Mouse (Mus musculus): ENCODE measurements around the gene Gm21970. TPM values are rescaled to one million over a fixed set of nuclear protein-coding genes. Genes with fewer than 3 reads are reported as not detected.

The Gm21970 gene
- total and polyA plus RNA-seq, 3 experiments = 8.9 TPM; not detected in 2

- Histone ChIP-seq H3K27me3 (ENCODE audit: insufficient read depth, low read length) (no peaks in the 10 kb centered on the region), H3K9me3 (replicated peaks) (peaks cover 6% of the 10 kb centered on the region; the same call in 1 of the 2 replicates), H3K4me3 (ENCODE audit: low read depth, low read length) (peak overlapping the region; percentile 22; the same call in 1 of the 2 replicates), H3K36me3 (replicated peaks) (no peaks in the 10 kb centered on the region), H3K4me1 (ENCODE audit: insufficient read depth, low read depth, low read length) (peaks cover 92% of the 10 kb centered on the region)
- ATAC-seq (ENCODE audit: extremely low read depth, insufficient number of reproducible peaks, low FRiP score, poor library complexity, severe bottlenecking) (no peak), DNase-seq (ENCODE audit: low spot score) (peak; percentile 46)
- TF ChIP-seq POLR2AphosphoS5 (IDR thresholded peaks at IDR 0.05; ENCODE audit: insufficient replicate concordance, low read depth, low read length) = no peak
- TF ChIP-seq GATA1 (IDR thresholded peaks at IDR 0.05; ENCODE audit: borderline replicate concordance, low read length) = no peak
- TF ChIP-seq CTCF (IDR thresholded peaks at IDR 0.05; ENCODE audit: low read depth, low read length) = no peak
- no peak for TF ChIP-seq TAL1 (conservative IDR thresholded peaks at IDR 0.05; ENCODE audit: low read depth, low read length)
- no peak for TF ChIP-seq GATA2 (IDR thresholded peaks at IDR 0.05; ENCODE audit: borderline replicate concordance, low read depth, low read length)
Observed at GRCm38 (mm10) chr16:91446778-91447511, 55.4 kb downstream of the Gm21970 start.

DNA sequence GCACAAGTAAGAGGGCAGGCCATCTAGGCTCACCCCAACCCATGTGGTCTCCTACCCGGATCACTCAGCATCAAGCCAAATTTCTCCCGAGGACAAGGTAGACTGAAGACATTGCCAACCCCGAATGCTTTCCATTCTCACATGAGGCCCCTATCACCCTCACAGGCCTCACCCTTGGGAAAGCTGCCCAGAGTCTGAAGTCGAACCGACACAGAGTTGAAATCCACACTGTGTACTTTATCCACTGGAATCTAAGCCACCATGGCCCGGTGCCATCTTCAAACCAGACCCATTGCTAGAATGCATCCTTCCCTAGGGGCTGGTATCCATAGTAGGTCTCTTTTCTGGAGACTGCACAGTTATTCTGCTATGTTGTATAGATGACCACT, 56.0 kb downstream of the Gm21970 start:
- ATAC-seq (ENCODE audit: extremely low read depth, insufficient number of reproducible peaks, low FRiP score, poor library complexity, severe bottlenecking) (no peak), DNase-seq (ENCODE audit: low spot score) (no peak)
- H3K36me3 ChIP-seq (replicated peaks) = no peaks in the 10 kb centered on the region
- H3K4me1 ChIP-seq (ENCODE audit: insufficient read depth, low read depth, low read length) = peaks cover 93% of the 10 kb centered on the region
- no peaks in the 10 kb centered on the region for H3K27me3 ChIP-seq (ENCODE audit: insufficient read depth, low read length)
- TF ChIP-seq GATA1 (IDR thresholded peaks at IDR 0.05; ENCODE audit: borderline replicate concordance, low read length) (no peak), GATA2 (IDR thresholded peaks at IDR 0.05; ENCODE audit: borderline replicate concordance, low read depth, low read length) (no peak), CTCF (IDR thresholded peaks at IDR 0.05; ENCODE audit: low read depth, low read length) (no peak), TAL1 (conservative IDR thresholded peaks at IDR 0.05; ENCODE audit: low read depth, low read length) (no peak), POLR2AphosphoS5 (IDR thresholded peaks at IDR 0.05; ENCODE audit: insufficient replicate concordance, low read depth, low read length) (no peak)
- H3K9me3 ChIP-seq (replicated peaks) = peaks cover 6% of the 10 kb centered on the region; the same call in 1 of the 2 replicates
- H3K4me3 ChIP-seq (ENCODE audit: low read depth, low read length) = peak overlapping the region; percentile 22; the same call in 1 of the 2 replicates

- Histone ChIP-seq H3K36me3 (replicated peaks) (no peaks in the 10 kb centered on the region), H3K9me3 (replicated peaks) (peaks cover 6% of the 10 kb centered on the region; the same call in 1 of the 2 replicates), H3K27me3 (ENCODE audit: insufficient read depth, low read length) (no peaks in the 10 kb centered on the region), H3K4me3 (ENCODE audit: low read depth, low read length) (peak overlapping the region; percentile 28; the same call in 1 of the 2 replicates), H3K4me1 (ENCODE audit: insufficient read depth, low read depth, low read length) (peaks cover 92% of the 10 kb centered on the region)
- ATAC-seq (ENCODE audit: extremely low read depth, insufficient number of reproducible peaks, low FRiP score, poor library complexity, severe bottlenecking) (peak; percentile 59), DNase-seq (ENCODE audit: low spot score) (no peak)
- no peak for TF ChIP-seq GATA1 (IDR thresholded peaks at IDR 0.05; ENCODE audit: borderline replicate concordance, low read length)
- no peak for TF ChIP-seq TAL1 (conservative IDR thresholded peaks at IDR 0.05; ENCODE audit: low read depth, low read length)
- no peak for TF ChIP-seq CTCF (IDR thresholded peaks at IDR 0.05; ENCODE audit: low read depth, low read length)
- no peak for TF ChIP-seq GATA2 (IDR thresholded peaks at IDR 0.05; ENCODE audit: borderline replicate concordance, low read depth, low read length)
- no peak for TF ChIP-seq POLR2AphosphoS5 (IDR thresholded peaks at IDR 0.05; ENCODE audit: insufficient replicate concordance, low read depth, low read length)
Observed at GRCm38 (mm10) chr16:91448088-91448487, 56.6 kb downstream of the Gm21970 start.

GRCm38 (mm10) chr16:91448895-91449294, 57.4 kb downstream of the Gm21970 start:
- peaks cover 89% of the 10 kb centered on the region for H3K4me1 ChIP-seq (ENCODE audit: insufficient read depth, low read depth, low read length)
- H3K4me3 ChIP-seq (ENCODE audit: low read depth, low read length) = no peak overlapping the region
- ATAC-seq (ENCODE audit: extremely low read depth, insufficient number of reproducible peaks, low FRiP score, poor library complexity, severe bottlenecking) (no peak), DNase-seq (ENCODE audit: low spot score) (no peak)
- no peaks in the 10 kb centered on the region for H3K36me3 ChIP-seq (replicated peaks)
- TF ChIP-seq TAL1 (conservative IDR thresholded peaks at IDR 0.05; ENCODE audit: low read depth, low read length) (no peak), GATA1 (IDR thresholded peaks at IDR 0.05; ENCODE audit: borderline replicate concordance, low read length) (no peak), POLR2AphosphoS5 (IDR thresholded peaks at IDR 0.05; ENCODE audit: insufficient replicate concordance, low read depth, low read length) (no peak), GATA2 (IDR thresholded peaks at IDR 0.05; ENCODE audit: borderline replicate concordance, low read depth, low read length) (no peak), CTCF (IDR thresholded peaks at IDR 0.05; ENCODE audit: low read depth, low read length) (no peak)
- no peaks in the 10 kb centered on the region for H3K27me3 ChIP-seq (ENCODE audit: insufficient read depth, low read length)
- H3K9me3 ChIP-seq (replicated peaks) = peaks cover 5% of the 10 kb centered on the region; the same call in 1 of the 2 replicates

DNA sequence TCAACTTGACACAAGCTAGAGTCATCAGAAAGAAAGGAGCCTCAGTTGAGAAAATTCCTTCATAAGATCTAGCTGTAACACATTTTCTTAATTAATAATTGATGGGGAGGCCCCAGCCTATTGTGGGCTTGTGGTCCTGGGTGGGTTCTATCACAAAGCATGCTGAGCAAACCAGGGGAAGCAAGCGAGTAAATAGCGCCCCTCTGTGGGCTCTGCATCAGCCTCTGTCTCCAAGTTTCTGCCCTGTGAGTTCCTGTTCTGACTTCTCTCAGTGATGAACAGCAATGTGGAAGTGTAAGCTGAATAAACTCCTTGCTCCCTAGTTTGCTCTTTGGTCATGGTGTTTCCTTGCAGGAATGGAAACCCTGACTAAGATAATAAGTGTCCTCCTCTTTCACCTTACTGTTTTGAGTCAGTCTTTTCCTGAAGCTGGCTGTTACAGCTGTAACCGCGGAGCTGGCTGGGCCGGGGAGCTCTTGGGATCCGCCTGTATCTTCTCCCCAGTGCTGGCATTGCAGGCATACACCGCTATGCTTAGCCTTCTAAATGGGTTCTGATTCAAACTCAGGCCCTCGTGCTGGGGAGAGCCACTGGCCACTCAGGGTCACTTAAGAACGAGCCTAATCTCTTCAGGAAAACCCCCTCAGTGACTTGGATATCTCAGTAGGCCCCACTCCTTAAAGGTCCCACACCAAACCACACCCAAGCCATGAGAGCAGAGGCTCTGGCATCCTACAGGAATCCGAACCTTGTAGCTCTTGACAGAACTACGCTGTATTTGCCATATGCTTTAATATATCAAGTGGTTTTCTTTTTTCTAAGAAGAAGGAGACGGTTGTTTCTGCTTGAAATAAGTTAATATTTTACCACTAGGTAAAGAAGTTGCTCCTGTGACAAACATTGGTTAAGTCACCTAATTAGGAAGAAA, 58.9 kb downstream of the Gm21970 start:
- ATAC-seq (ENCODE audit: extremely low read depth, insufficient number of reproducible peaks, low FRiP score, poor library complexity, severe bottlenecking) = no peak
- peaks cover 78% of the 10 kb centered on the region for H3K4me1 ChIP-seq (ENCODE audit: insufficient read depth, low read depth, low read length)
- H3K36me3 ChIP-seq (replicated peaks) = no peaks in the 10 kb centered on the region
- no peak for DNase-seq (ENCODE audit: low spot score)
- H3K9me3 ChIP-seq (replicated peaks) = no peaks in the 10 kb centered on the region
- H3K4me3 ChIP-seq (ENCODE audit: low read depth, low read length) = no peak overlapping the region
- no peaks in the 10 kb centered on the region for H3K27me3 ChIP-seq (ENCODE audit: insufficient read depth, low read length)
- TF ChIP-seq POLR2AphosphoS5 (IDR thresholded peaks at IDR 0.05; ENCODE audit: insufficient replicate concordance, low read depth, low read length) = no peak
- TF ChIP-seq TAL1 (conservative IDR thresholded peaks at IDR 0.05; ENCODE audit: low read depth, low read length) = no peak
- TF ChIP-seq CTCF (IDR thresholded peaks at IDR 0.05; ENCODE audit: low read depth, low read length) = no peak
- TF ChIP-seq GATA2 (IDR thresholded peaks at IDR 0.05; ENCODE audit: borderline replicate concordance, low read depth, low read length) = no peak
- TF ChIP-seq GATA1 (IDR thresholded peaks at IDR 0.05; ENCODE audit: borderline replicate concordance, low read length) = no peak

Data from G1E (cell line).